Mouse (Mus musculus) myocyte (in vitro differentiated cells): Measurements from ENCODE around the gene Frmd7. TPM values are rescaled to one million over a fixed set of nuclear protein-coding genes. Genes with fewer than 3 reads are reported as not detected.

Experiments
- H3K27me3 ChIP-seq: one replicate; pipeline ENCODE4 v1.6.1; 2011; ENCODE audit not compliant: control insufficient read depth, insufficient read depth, insufficient read length
- H3K36me3 ChIP-seq: one replicate; pipeline ENCODE4 v1.6.1; 2011; ENCODE audit not compliant: control insufficient read depth, insufficient read depth
- H3K4me2 ChIP-seq: one replicate; pipeline ENCODE4 v1.6.1; 2011; ENCODE audit warnings: low read depth, control low read depth
- H3K4me3 ChIP-seq: one replicate; pipeline ENCODE4 v1.5.1; 2011; ENCODE audit warnings: mild to moderate bottlenecking, control low read depth, moderate library complexity
- H3K79me2 ChIP-seq: one replicate; pipeline ENCODE4 v1.6.1; 2011; ENCODE audit not compliant: control insufficient read depth, insufficient read depth
- H3ac ChIP-seq: one replicate; pipeline ENCODE4 v1.6.1; 2011; ENCODE audit not compliant: control insufficient read depth, insufficient read length
- CEBPB ChIP-seq: IDR thresholded peaks from 2 replicates; pipeline ENCODE4 v1.6.1; 2011; ENCODE audit warnings: mild to moderate bottlenecking, moderate library complexity; ENCODE audit not compliant: poor library complexity, insufficient read depth, severe bottlenecking
- E2F4 ChIP-seq: IDR thresholded peaks from one replicate; pipeline ENCODE4 v1.6.1; 2011; ENCODE audit warnings: mild to moderate bottlenecking, control low read depth, moderate library complexity; ENCODE audit not compliant: insufficient read depth
- MAX ChIP-seq: IDR thresholded peaks from one replicate; pipeline ENCODE4 v1.6.1; 2011; ENCODE audit warnings: low read depth, mild to moderate bottlenecking, control low read depth
- MYOD1 ChIP-seq, 3 experiments: IDR thresholded peaks; one replicate each; pipeline ENCODE4 v1.6.1; 2011; ENCODE audit warnings: control low read depth in 2 of 3, low read depth in 2 of 3, mild to moderate bottlenecking in 2 of 3, moderate library complexity in 1 of 3; ENCODE audit not compliant: insufficient read length in 2 of 3, control insufficient read depth in 1 of 3
- MYOG ChIP-seq, 3 experiments: IDR thresholded peaks; one replicate each; pipeline ENCODE4 v1.6.1; 2011; ENCODE audit warnings: control low read depth in 2 of 3, low read depth in 2 of 3, mild to moderate bottlenecking in 2 of 3; ENCODE audit not compliant: insufficient read length in 2 of 3, control insufficient read depth in 1 of 3, insufficient read depth in 1 of 3
- POLR2A ChIP-seq: IDR thresholded peaks from one replicate; pipeline ENCODE4 v1.6.1; 2011; ENCODE audit warnings: low read depth, mild to moderate bottlenecking, control low read depth, moderate library complexity; ENCODE audit not compliant: insufficient read length
- POLR2AphosphoS2 ChIP-seq: IDR thresholded peaks from one replicate; pipeline ENCODE4 v1.6.1; 2011; ENCODE audit warnings: low read depth, control low read depth; ENCODE audit not compliant: insufficient read length
- REST ChIP-seq: IDR thresholded peaks from one replicate; pipeline ENCODE4 v1.6.1; 2011; ENCODE audit warnings: mild to moderate bottlenecking, control low read depth, moderate library complexity; ENCODE audit not compliant: insufficient read depth, insufficient read length
- SRF ChIP-seq: IDR thresholded peaks from one replicate; pipeline ENCODE4 v1.6.1; 2011; ENCODE audit warnings: low read depth; ENCODE audit not compliant: control insufficient read depth, insufficient read length
- TCF12 ChIP-seq: IDR thresholded peaks from one replicate; pipeline ENCODE4 v1.6.1; 2011; ENCODE audit warnings: mild to moderate bottlenecking, control low read depth; ENCODE audit not compliant: poor library complexity, insufficient read depth, severe bottlenecking
- TCF3 ChIP-seq: IDR thresholded peaks from one replicate; pipeline ENCODE4 v1.6.1; 2011; ENCODE audit warnings: low read depth, control low read depth; ENCODE audit not compliant: insufficient read length
- USF1 ChIP-seq: IDR thresholded peaks from one replicate; pipeline ENCODE4 v1.6.1; 2011; ENCODE audit warnings: low read depth, mild to moderate bottlenecking, control low read depth, moderate library complexity
- polyA plus RNA-seq: library from polyadenylated mRNA; unstranded; fragments of >200 nt; fragmentation: generic; extraction: Trizol; gene quantifications from one replicate; pipeline ENCODE4 v1.2.1, GENCODE M21; 2012; ENCODE audit warnings: missing spikeins

Frmd7 gene
- polyA plus RNA-seq, 1 experiment = not detected

- TF ChIP-seq MYOD1 (IDR thresholded peaks at IDR 0.05; ENCODE audit: control insufficient read depth in 1 of 3, insufficient read length in 2 of 3, low read depth in 2 of 3) = no peak
- no peak for TF ChIP-seq TCF3
- no peak for TF ChIP-seq CEBPB
- TF ChIP-seq MYOG (IDR thresholded peaks at IDR 0.05; ENCODE audit: control insufficient read depth in 1 of 3, insufficient read depth in 1 of 3, insufficient read length in 2 of 3, low read depth in 2 of 3) = no peak
- TF ChIP-seq POLR2AphosphoS2 = no peak
- TF ChIP-seq MAX = no peak
- TF ChIP-seq SRF = no peak
- no peaks in the 10 kb centered on the region for H3K36me3 ChIP-seq
- H3K4me3 ChIP-seq = no peak overlapping the region
- no peaks in the 10 kb centered on the region for H3K79me2 ChIP-seq
- H3ac ChIP-seq = no peak overlapping the region
- H3K4me2 ChIP-seq = no peak overlapping the region
- H3K27me3 ChIP-seq = no peaks in the 10 kb centered on the region
Measured at GRCm38 (mm10) chrX:50948633-50949032, 6.1 kb upstream of the Frmd7 start.

- Histone ChIP-seq H3ac (no peak overlapping the region), H3K27me3 (no peaks in the 10 kb centered on the region), H3K79me2 (no peaks in the 10 kb centered on the region), H3K36me3 (no peaks in the 10 kb centered on the region), H3K4me2 (no peak overlapping the region), H3K4me3 (no peak overlapping the region)
- TF ChIP-seq MYOG (IDR thresholded peaks at IDR 0.05; ENCODE audit: control insufficient read depth in 1 of 3, insufficient read depth in 1 of 3, insufficient read length in 2 of 3, low read depth in 2 of 3) = no peak
Measured at GRCm38 (mm10) chrX:50948116-50948515, 5.6 kb upstream of the Frmd7 start.

- no peak overlapping the region for H3K4me2 ChIP-seq
- TF ChIP-seq TCF12 = no peak
- no peak for TF ChIP-seq USF1
- no peak for TF ChIP-seq POLR2A
- no peak for TF ChIP-seq MYOD1 (IDR thresholded peaks at IDR 0.05; ENCODE audit: control insufficient read depth in 1 of 3, insufficient read length in 2 of 3, low read depth in 2 of 3)
- no peak for TF ChIP-seq MAX
- no peak for TF ChIP-seq TCF3
- TF ChIP-seq REST = no peak
- TF ChIP-seq E2F4 = no peak
- TF ChIP-seq POLR2AphosphoS2 = no peak
- TF ChIP-seq SRF = no peak
- TF ChIP-seq CEBPB = no peak
- no peak for TF ChIP-seq MYOG (IDR thresholded peaks at IDR 0.05; ENCODE audit: control insufficient read depth in 1 of 3, insufficient read depth in 1 of 3, insufficient read length in 2 of 3, low read depth in 2 of 3)
- no peaks in the 10 kb centered on the region for H3K27me3 ChIP-seq
- no peaks in the 10 kb centered on the region for H3K36me3 ChIP-seq
- H3ac ChIP-seq = no peak overlapping the region
- no peaks in the 10 kb centered on the region for H3K79me2 ChIP-seq
- no peak overlapping the region for H3K4me3 ChIP-seq
Measured at GRCm38 (mm10) chrX:50937117-50937516, 5.4 kb downstream of the Frmd7 start.

- Histone ChIP-seq H3K36me3 (no peaks in the 10 kb centered on the region), H3K4me3 (no peak overlapping the region), H3K79me2 (no peaks in the 10 kb centered on the region), H3K4me2 (no peak overlapping the region), H3K27me3 (no peaks in the 10 kb centered on the region), H3ac (no peak overlapping the region)
- TF ChIP-seq MYOG (IDR thresholded peaks at IDR 0.05; ENCODE audit: control insufficient read depth in 1 of 3, insufficient read depth in 1 of 3, insufficient read length in 2 of 3, low read depth in 2 of 3) = no peak
- no peak for TF ChIP-seq REST
- TF ChIP-seq TCF3 = no peak
- TF ChIP-seq USF1 = no peak
- TF ChIP-seq MAX = no peak
Measured at GRCm38 (mm10) chrX:50930309-50930708, 12.2 kb downstream of the Frmd7 start.

GRCm38 (mm10) chrX:50926893-50927545, 15.5 kb downstream of the Frmd7 start:
- H3ac ChIP-seq = no peak overlapping the region
- no peak overlapping the region for H3K4me2 ChIP-seq
- TF ChIP-seq POLR2AphosphoS2 = no peak
- no peak for TF ChIP-seq MYOG (IDR thresholded peaks at IDR 0.05; ENCODE audit: control insufficient read depth in 1 of 3, insufficient read depth in 1 of 3, insufficient read length in 2 of 3, low read depth in 2 of 3)
- TF ChIP-seq MYOD1 (IDR thresholded peaks at IDR 0.05; ENCODE audit: control insufficient read depth in 1 of 3, insufficient read length in 2 of 3, low read depth in 2 of 3) = no peak
- no peak for TF ChIP-seq REST
- no peak for TF ChIP-seq USF1
- no peak for TF ChIP-seq POLR2A
- TF ChIP-seq TCF3 = no peak
- TF ChIP-seq E2F4 = no peak
- TF ChIP-seq SRF = no peak
- no peak for TF ChIP-seq CEBPB
- TF ChIP-seq MAX = no peak
- TF ChIP-seq TCF12 = no peak
- no peaks in the 10 kb centered on the region for H3K36me3 ChIP-seq
- H3K79me2 ChIP-seq = no peaks in the 10 kb centered on the region
- H3K4me3 ChIP-seq = no peak overlapping the region
- H3K27me3 ChIP-seq = no peaks in the 10 kb centered on the region
